Mouse (Mus musculus) kidney, adult 8-10 months (tissue): ENCODE measurements around the gene Dpm3.

Source experiments
- DNase-seq, 2 experiments: peaks; one replicate each; pipeline ENCODE4 v3.0.0; 2022

Dpm3 gene

DNA sequence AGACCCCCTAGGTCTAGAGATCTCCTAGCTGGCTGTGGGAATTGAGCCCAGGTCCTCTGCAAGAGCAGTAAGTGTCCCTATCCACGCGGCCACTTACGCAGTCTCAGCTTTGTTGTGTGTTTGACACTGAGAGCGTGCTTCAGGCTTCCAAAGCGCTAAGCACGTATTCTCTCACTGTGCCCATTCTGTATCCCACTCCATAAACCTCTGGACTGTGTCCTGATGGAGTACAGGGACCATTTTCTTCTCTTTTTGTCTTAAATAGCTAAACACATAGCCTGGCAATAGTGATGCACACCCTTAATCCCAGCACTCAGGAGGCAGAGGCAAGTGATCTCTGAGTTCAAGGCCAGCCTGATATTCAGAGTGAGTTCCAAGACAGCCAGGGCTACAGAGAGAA, 39.8 kb downstream of the Dpm3 start:
- no peak for DNase-seq

GRCm38 (mm10) chr3:89299499-89299898, 40.3 kb downstream of the Dpm3 start:
- DNase-seq: peak in 1 of 2 experiments; percentile 42

- DNase-seq: peak; percentile 62 to 86
These were observed 40.9 kb downstream of the Dpm3 start for GRCm38 (mm10) chr3:89300071-89300470.

DNA sequence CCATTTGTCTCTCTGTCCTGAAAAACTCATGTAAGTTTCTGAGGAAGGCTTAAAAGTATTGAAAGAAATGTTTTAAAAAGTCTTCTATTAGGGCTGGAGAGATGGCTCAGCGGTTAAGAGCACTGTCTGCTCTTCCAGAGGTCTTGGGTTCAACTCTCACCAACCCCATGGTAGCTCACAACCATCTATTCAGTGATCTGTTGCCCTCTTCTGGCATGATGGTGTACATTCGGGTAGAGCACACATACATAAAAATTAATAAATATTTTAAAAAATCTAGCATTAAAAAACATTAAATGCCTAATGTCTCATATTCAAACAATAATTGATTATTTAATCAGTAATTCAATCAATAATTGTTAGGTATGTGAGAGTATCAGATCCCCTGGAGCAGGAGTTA, 41.4 kb downstream of the Dpm3 start:
- no peak for DNase-seq

DNA sequence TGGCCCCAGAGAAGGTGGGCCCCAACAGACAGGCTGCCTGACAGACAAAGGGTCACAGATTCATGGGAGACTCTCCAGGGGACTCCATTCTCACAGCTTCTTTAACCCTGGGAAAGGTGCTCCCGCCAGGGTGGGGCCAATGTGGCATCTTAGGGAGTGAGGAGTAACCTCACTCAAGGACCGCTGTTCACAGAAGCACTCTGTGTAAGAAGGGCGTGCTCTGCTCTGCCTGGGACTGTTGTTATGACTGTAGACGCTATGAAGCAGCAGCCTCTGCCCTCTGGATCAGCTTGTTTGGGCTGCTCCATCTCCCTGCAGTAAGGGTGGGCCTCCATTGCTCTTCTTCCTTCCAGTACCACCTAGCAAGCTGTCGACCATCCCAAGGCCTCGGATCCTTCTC, 45.3 kb downstream of the Dpm3 start:
- no peak for DNase-seq

DNA sequence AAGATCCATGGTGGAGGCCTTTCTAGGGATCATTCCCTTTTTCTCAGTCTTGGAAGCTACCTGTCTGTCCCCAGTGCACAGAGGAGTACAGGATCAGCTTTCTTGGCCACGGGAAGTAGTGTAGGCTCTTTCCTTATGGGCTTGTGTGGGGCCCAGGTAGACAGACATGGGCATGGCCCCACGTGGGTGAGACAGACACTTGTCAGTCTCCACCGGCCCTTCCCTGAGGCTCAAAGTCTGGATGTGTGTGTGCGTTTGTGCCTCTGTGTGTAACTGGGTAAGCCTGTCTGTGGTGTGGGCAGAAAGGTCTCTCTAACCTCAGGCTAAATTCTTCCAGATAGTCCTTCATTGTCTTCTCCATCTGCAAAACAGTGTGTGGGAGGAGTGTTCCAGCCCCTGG, 45.9 kb downstream of the Dpm3 start:
- no peak for DNase-seq

DNA sequence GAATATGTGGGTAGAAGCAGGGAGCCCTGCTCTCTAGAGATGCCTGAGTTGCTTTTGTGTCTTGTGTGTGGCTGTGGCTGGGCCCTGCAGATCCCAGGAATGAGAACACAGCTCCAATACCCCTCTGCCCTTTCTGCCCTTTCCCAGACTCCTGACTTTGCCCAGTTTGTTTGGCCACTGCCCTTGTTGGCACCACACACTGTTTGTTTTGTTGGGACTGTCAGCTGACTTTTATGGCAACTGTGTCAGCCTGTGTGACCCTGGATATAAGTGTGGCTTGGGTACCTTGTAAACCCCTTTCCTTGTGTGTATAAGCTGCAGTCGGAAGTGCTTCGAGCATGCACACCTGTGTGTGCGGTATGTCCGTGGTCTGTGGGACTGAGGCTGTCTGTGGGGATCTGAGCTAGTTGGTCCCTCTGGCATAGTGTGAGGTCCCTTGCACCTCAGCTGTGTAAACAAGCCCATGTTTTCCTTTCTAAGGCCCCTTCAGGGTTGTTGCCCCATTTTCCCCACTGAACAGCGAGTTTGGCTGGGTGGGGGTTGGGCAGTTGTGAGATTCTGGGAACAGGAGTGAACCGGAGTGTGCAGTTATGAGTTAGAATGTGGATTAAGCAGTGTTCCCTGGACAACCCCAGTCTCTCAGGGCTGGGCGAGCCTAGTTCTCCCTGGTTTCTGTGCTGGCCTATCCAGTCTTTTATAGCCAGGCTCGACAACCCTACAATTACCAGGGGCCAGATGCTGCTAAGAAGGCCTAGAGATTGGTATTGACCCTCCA, 46.6 kb downstream of the Dpm3 start:
- peak in 1 of 2 experiments; percentile 56 for DNase-seq

GRCm38 (mm10) chr3:89308089-89308488, 48.9 kb downstream of the Dpm3 start:
- peak; percentile 71 to 86 for DNase-seq

- DNase-seq: no peak
These were observed 55.2 kb downstream of the Dpm3 start for GRCm38 (mm10) chr3:89314340-89314739.

DNA sequence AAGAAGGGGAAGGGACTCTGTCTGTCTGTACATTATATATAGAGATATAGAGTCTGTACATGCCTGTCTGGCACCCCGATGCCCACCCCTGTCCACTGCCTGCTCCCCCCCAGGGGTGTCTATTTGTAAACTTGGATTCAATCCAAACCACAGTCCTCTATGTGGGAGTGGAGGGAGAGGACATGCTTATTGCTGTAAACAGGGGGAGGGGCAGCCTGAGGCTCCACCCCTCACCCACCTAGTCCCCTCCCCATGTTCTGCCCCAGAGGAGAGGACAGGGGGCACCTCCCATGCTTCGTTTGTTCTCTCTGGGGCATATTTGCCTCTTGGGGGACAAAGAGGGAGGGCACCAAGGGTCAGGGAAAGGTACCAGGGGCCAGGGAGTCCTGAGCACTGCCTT, 55.6 kb downstream of the Dpm3 start:
- no peak for DNase-seq

GRCm38 (mm10) chr3:89315195-89315929, 56.2 kb downstream of the Dpm3 start:
- peak; percentile 58 to 80 for DNase-seq

GRCm38 (mm10) chr3:89315930-89316831, 57.0 kb downstream of the Dpm3 start:
- DNase-seq: no peak
